Mouse (Mus musculus): ENCODE results near the gene 9930104L06Rik. TPM values are rescaled to one million over a fixed set of nuclear protein-coding genes. Genes with fewer than 3 reads are reported as not detected.

The 9930104L06Rik gene
- polyA plus RNA-seq, 1 experiment from 2014 or later = 5.4 TPM

- Histone ChIP-seq H3K27me3 (ENCODE audit: control insufficient read depth, insufficient read depth, low read length) (peaks cover 87% of the 10 kb centered on the region), H3K9ac (ENCODE audit: low read depth, low read length) (no peak overlapping the region), H3K9me3 (replicated peaks; ENCODE audit: control insufficient read depth, low read length) (no peaks in the 10 kb centered on the region), H3K4me3 (ENCODE audit: low read depth, low read length) (no peak overlapping the region), H3K36me3 (ENCODE audit: control insufficient read depth, insufficient read depth, low read length) (no peaks in the 10 kb centered on the region), H3K4me1 (ENCODE audit: control insufficient read depth, insufficient read depth, low read length) (peaks cover 18% of the 10 kb centered on the region; the same call in 1 of the 2 replicates), H3K27ac (ENCODE audit: low read depth, low read length) (no peak overlapping the region), H3K4me2 (peak overlapping the region; percentile 40)
- no peak for ATAC-seq (replicated peaks; ENCODE audit: insufficient number of reproducible peaks, low FRiP score, low TSS enrichment)
- WGBS (ENCODE audit: insufficient replicate concordance) = 8% methylated on average over 18 of the region's 18 CpGs
Measured at GRCm38 (mm10) chr4:124984871-124985670, 48.2 kb downstream of the 9930104L06Rik start.

- Histone ChIP-seq H3K9me3 (replicated peaks; ENCODE audit: control insufficient read depth, low read length) (no peaks in the 10 kb centered on the region), H3K4me1 (ENCODE audit: control insufficient read depth, insufficient read depth, low read length) (peaks cover 23% of the 10 kb centered on the region; the same call in 1 of the 2 replicates), H3K9ac (ENCODE audit: low read depth, low read length) (peak within 1 kb of the TSS; percentile 34; the same call in 1 of the 2 replicates), H3K27me3 (ENCODE audit: control insufficient read depth, insufficient read depth, low read length) (peaks cover 91% of the 10 kb centered on the region), H3K4me2 (peak within 1 kb of the TSS; percentile 65), H3K27ac (ENCODE audit: low read depth, low read length) (no peak within 1 kb of the TSS), H3K4me3 (ENCODE audit: low read depth, low read length) (peak within 1 kb of the TSS; percentile 44), H3K36me3 (ENCODE audit: control insufficient read depth, insufficient read depth, low read length) (no peaks in the 10 kb centered on the region)
- ATAC-seq (replicated peaks; ENCODE audit: insufficient number of reproducible peaks, low FRiP score, low TSS enrichment) = no peak
- 2% methylated on average over 61 of the region's 62 CpGs for WGBS (ENCODE audit: insufficient replicate concordance)
Measured at GRCm38 (mm10) chr4:124985671-124986602, 49.1 kb downstream of the 9930104L06Rik start, which contains the start of gene Rspo1. Gene Rspo1 (plus strand): TSS chr4:124986430.

- peaks cover 94% of the 10 kb centered on the region for H3K27me3 ChIP-seq (ENCODE audit: control insufficient read depth, insufficient read depth, low read length)
- no peaks in the 10 kb centered on the region for H3K9me3 ChIP-seq (replicated peaks; ENCODE audit: control insufficient read depth, low read length)
- H3K27ac ChIP-seq (ENCODE audit: low read depth, low read length) = no peak overlapping the region
- H3K36me3 ChIP-seq (ENCODE audit: control insufficient read depth, insufficient read depth, low read length) = no peaks in the 10 kb centered on the region
- H3K4me1 ChIP-seq (ENCODE audit: control insufficient read depth, insufficient read depth, low read length) = peaks cover 23% of the 10 kb centered on the region; the same call in 1 of the 2 replicates
- no peak for ATAC-seq (replicated peaks; ENCODE audit: insufficient number of reproducible peaks, low FRiP score, low TSS enrichment)
- 4% methylated on average over 46 of the region's 51 CpGs for WGBS (ENCODE audit: insufficient replicate concordance)
- peak overlapping the region; percentile 65 for H3K4me2 ChIP-seq
- peak overlapping the region; percentile 44 for H3K4me3 ChIP-seq (ENCODE audit: low read depth, low read length)
- peak overlapping the region; percentile 34; the same call in 1 of the 2 replicates for H3K9ac ChIP-seq (ENCODE audit: low read depth, low read length)
Measured at GRCm38 (mm10) chr4:124986739-124987710, 50.2 kb downstream of the 9930104L06Rik start.

- H3K9me3 ChIP-seq (replicated peaks; ENCODE audit: control insufficient read depth, low read length) = no peaks in the 10 kb centered on the region
- no peaks in the 10 kb centered on the region for H3K36me3 ChIP-seq (ENCODE audit: control insufficient read depth, insufficient read depth, low read length)
- no peak overlapping the region for H3K4me3 ChIP-seq (ENCODE audit: low read depth, low read length)
- H3K27me3 ChIP-seq (ENCODE audit: control insufficient read depth, insufficient read depth, low read length) = peaks cover 89% of the 10 kb centered on the region
- H3K4me1 ChIP-seq (ENCODE audit: control insufficient read depth, insufficient read depth, low read length) = peaks cover 23% of the 10 kb centered on the region; the same call in 1 of the 2 replicates
- 6% methylated on average over 10 of the region's 10 CpGs for whole genome bisulfite sequencing (ENCODE audit: insufficient replicate concordance)
- no peak overlapping the region for H3K27ac ChIP-seq (ENCODE audit: low read depth, low read length)
- no peak overlapping the region for H3K9ac ChIP-seq (ENCODE audit: low read depth, low read length)
- no peak for ATAC-seq (replicated peaks; ENCODE audit: insufficient number of reproducible peaks, low FRiP score, low TSS enrichment)
- H3K4me2 ChIP-seq = no peak overlapping the region
Measured at GRCm38 (mm10) chr4:124987711-124988097, 50.9 kb downstream of the 9930104L06Rik start.

- 9% methylated on average over 9 of the region's 9 CpGs for WGBS (ENCODE audit: insufficient replicate concordance)
- Histone ChIP-seq H3K36me3 (ENCODE audit: control insufficient read depth, insufficient read depth, low read length) (no peaks in the 10 kb centered on the region), H3K9me3 (replicated peaks; ENCODE audit: control insufficient read depth, low read length) (no peaks in the 10 kb centered on the region), H3K27ac (ENCODE audit: low read depth, low read length) (no peak overlapping the region), H3K9ac (ENCODE audit: low read depth, low read length) (no peak overlapping the region), H3K4me3 (ENCODE audit: low read depth, low read length) (no peak overlapping the region), H3K27me3 (ENCODE audit: control insufficient read depth, insufficient read depth, low read length) (peaks cover 87% of the 10 kb centered on the region), H3K4me1 (ENCODE audit: control insufficient read depth, insufficient read depth, low read length) (peaks cover 23% of the 10 kb centered on the region; the same call in 1 of the 2 replicates), H3K4me2 (peak overlapping the region; percentile 4; the same call in 1 of the 2 replicates)
- ATAC-seq (replicated peaks; ENCODE audit: insufficient number of reproducible peaks, low FRiP score, low TSS enrichment) = no peak
Measured at GRCm38 (mm10) chr4:124988382-124988781, 51.5 kb downstream of the 9930104L06Rik start.

- H3K4me2 ChIP-seq = peak overlapping the region; percentile 56
- peaks cover 73% of the 10 kb centered on the region for H3K27me3 ChIP-seq (ENCODE audit: control insufficient read depth, insufficient read depth, low read length)
- peaks cover 23% of the 10 kb centered on the region; the same call in 1 of the 2 replicates for H3K4me1 ChIP-seq (ENCODE audit: control insufficient read depth, insufficient read depth, low read length)
- H3K36me3 ChIP-seq (ENCODE audit: control insufficient read depth, insufficient read depth, low read length) = no peaks in the 10 kb centered on the region
- peak overlapping the region; percentile 46; the same call in 1 of the 2 replicates for H3K9ac ChIP-seq (ENCODE audit: low read depth, low read length)
- peak overlapping the region; percentile 14; the same call in 1 of the 2 replicates for H3K4me3 ChIP-seq (ENCODE audit: low read depth, low read length)
- WGBS (ENCODE audit: insufficient replicate concordance) = 2% methylated on average over 20 of the region's 20 CpGs
- no peaks in the 10 kb centered on the region for H3K9me3 ChIP-seq (replicated peaks; ENCODE audit: control insufficient read depth, low read length)
- H3K27ac ChIP-seq (ENCODE audit: low read depth, low read length) = no peak overlapping the region; the same call in 1 of the 2 replicates
- no peak for ATAC-seq (replicated peaks; ENCODE audit: insufficient number of reproducible peaks, low FRiP score, low TSS enrichment)
Measured at GRCm38 (mm10) chr4:124989787-124990253, 53.0 kb downstream of the 9930104L06Rik start.

- Histone ChIP-seq H3K9ac (ENCODE audit: low read depth, low read length) (peak overlapping the region; percentile 46; the same call in 1 of the 2 replicates), H3K4me2 (peak overlapping the region; percentile 56), H3K4me1 (ENCODE audit: control insufficient read depth, insufficient read depth, low read length) (peaks cover 21% of the 10 kb centered on the region; the same call in 1 of the 2 replicates), H3K4me3 (ENCODE audit: low read depth, low read length) (peak overlapping the region; percentile 14; the same call in 1 of the 2 replicates), H3K36me3 (ENCODE audit: control insufficient read depth, insufficient read depth, low read length) (no peaks in the 10 kb centered on the region), H3K9me3 (replicated peaks; ENCODE audit: control insufficient read depth, low read length) (no peaks in the 10 kb centered on the region), H3K27me3 (ENCODE audit: control insufficient read depth, insufficient read depth, low read length) (peaks cover 68% of the 10 kb centered on the region), H3K27ac (ENCODE audit: low read depth, low read length) (no peak overlapping the region)
- ATAC-seq (replicated peaks; ENCODE audit: insufficient number of reproducible peaks, low FRiP score, low TSS enrichment) = no peak
- 2% methylated on average over 7 of the region's 7 CpGs for WGBS (ENCODE audit: insufficient replicate concordance)
Measured at GRCm38 (mm10) chr4:124990325-124990724, 53.5 kb downstream of the 9930104L06Rik start.

Data from heart, embryonic 11.5 days (tissue).